Mouse (Mus musculus): ENCODE data around the gene Mcts1.

Mcts1 gene

GRCm38 (mm10) chrX:38656206-38656883, 56.0 kb downstream of the Mcts1 start:
- no peak for DNase-seq
